ENCODE assay signal across 15 mouse cellular contexts in the genomic region with DNA sequence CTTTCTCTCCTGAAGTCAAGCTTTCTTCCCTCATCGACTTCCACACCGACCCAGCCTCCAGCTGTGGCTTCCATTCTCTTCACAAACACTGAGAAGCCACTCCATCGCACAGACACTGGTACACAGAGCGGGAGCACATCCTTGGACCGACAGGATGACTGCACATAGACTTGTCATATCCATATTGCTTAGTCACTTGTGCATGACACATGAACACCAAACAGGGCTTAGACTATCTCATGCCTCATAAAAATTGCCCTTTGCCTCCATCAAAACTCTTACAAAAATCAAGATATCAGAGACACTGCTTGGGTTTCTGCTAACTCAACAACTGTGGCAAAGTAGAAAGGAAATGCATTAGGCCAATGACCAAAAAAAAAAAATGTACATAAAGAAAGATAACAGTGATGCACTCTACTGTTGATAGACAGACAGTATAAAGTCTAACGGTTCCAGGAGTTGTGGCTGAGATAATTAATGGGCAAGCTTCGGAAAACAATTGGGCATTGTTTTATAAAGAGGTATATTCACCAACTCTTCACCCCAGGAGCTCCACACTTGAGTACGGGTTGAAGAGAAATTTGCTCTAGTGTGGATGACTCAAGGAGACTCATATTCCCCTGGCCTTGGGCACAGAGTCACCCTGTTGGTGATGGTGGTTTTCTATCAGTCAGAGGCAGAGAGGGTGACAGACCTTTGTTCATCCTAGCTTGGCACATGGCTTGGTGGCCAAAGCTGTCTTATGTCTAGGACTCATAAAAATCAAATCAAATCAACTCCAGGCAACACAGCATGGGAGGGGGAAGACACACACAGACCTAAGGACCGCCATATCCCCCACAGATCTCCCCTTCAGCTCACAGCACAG. TPM values are rescaled to one million over a fixed set of nuclear protein-coding genes. Genes with fewer than 3 reads are reported as not detected.
DNase-seq lines count a peak whose midpoint lies in the region; ATAC-seq and TF ChIP-seq lines count a peak whose summit lies in the region.
"Had no signal": no experiment of that assay in that cellular context is flagged by ENCODE, and none has a peak within 500 bp of the region (broad histone marks: within the 10 kb centered on the region; RNA-seq: fewer than 3 reads in every experiment).

No protein-coding gene starts in this region.

- WGBS in midbrain, embryonic 13.5 days, result 87% methylated on average over 9 of the region's 9 CpGs
- WGBS in midbrain, embryonic 15.5 days, result 86% methylated on average over 9 of the region's 9 CpGs
- 53% methylated on average over 9 of the region's 9 CpGs for WGBS in intestine, postnatal 0 days

- no peaks in the 10 kb centered on the region for H3K9me3 ChIP-seq in midbrain, embryonic 13.5 days
- no peaks in the 10 kb centered on the region for H3K9me3 ChIP-seq in midbrain, embryonic 15.5 days
- no peaks in the 10 kb centered on the region for H3K9me3 ChIP-seq in intestine, postnatal 0 days (ENCODE audit: control insufficient read depth)
- H3K9me3 ChIP-seq: forebrain, embryonic 15.5 days; heart, embryonic 12.5 days; hindbrain, embryonic 10.5 days had no signal

- H3K4me3 ChIP-seq in midbrain, embryonic 13.5 days (replicated peaks), result no peak overlapping the region
- H3K4me3 ChIP-seq in midbrain, embryonic 15.5 days, result no peak overlapping the region
- H3K4me3 ChIP-seq in intestine, postnatal 0 days (ENCODE audit: low read depth, low read length), result no peak overlapping the region
- H3K4me3 ChIP-seq: forebrain, embryonic 15.5 days; heart, embryonic 12.5 days; hindbrain, embryonic 10.5 days had no signal

- H3K27ac ChIP-seq in midbrain, embryonic 13.5 days, result no peak overlapping the region
- no peak overlapping the region for H3K27ac ChIP-seq in midbrain, embryonic 15.5 days
- peak overlapping the region; percentile 63 for H3K27ac ChIP-seq in intestine, postnatal 0 days (ENCODE audit: low read depth, low read length)
- H3K27ac ChIP-seq: forebrain, embryonic 15.5 days; hindbrain, embryonic 10.5 days; hindbrain, embryonic 14.5 days had no signal

- no peak for TF ChIP-seq CTCF in intestine, postnatal 0 days (IDR thresholded peaks at IDR 0.05; ENCODE audit: low read depth)

- no peak overlapping the region for H3K4me2 ChIP-seq in midbrain, embryonic 13.5 days (replicated peaks)
- no peak overlapping the region for H3K4me2 ChIP-seq in midbrain, embryonic 15.5 days
- H3K4me2 ChIP-seq in intestine, postnatal 0 days (replicated peaks; ENCODE audit: low read depth), result no peak overlapping the region
- H3K4me2 ChIP-seq: forebrain, embryonic 15.5 days; heart, embryonic 12.5 days; hindbrain, embryonic 14.5 days had no signal

- H3K4me1 ChIP-seq in midbrain, embryonic 13.5 days (replicated peaks), result no peaks in the 10 kb centered on the region
- no peaks in the 10 kb centered on the region for H3K4me1 ChIP-seq in midbrain, embryonic 15.5 days
- peaks cover 12% of the 10 kb centered on the region; the same call in 1 of the 2 replicates for H3K4me1 ChIP-seq in intestine, postnatal 0 days (replicated peaks; ENCODE audit: control insufficient read depth, insufficient read depth, low read length)
- H3K4me1 ChIP-seq: heart, embryonic 12.5 days had no signal

- H3K9ac ChIP-seq in midbrain, embryonic 13.5 days (replicated peaks), result no peak overlapping the region
- H3K9ac ChIP-seq in midbrain, embryonic 15.5 days, result no peak overlapping the region
- no peak overlapping the region for H3K9ac ChIP-seq in intestine, postnatal 0 days (ENCODE audit: low read depth, low read length)
- H3K9ac ChIP-seq: forebrain, embryonic 15.5 days; heart, embryonic 12.5 days; hindbrain, embryonic 14.5 days had no signal

- ATAC-seq in midbrain, embryonic 13.5 days, result 0 out of 2 replicates have a peak, but pooled peaks have one; percentile 14
- ATAC-seq in midbrain, embryonic 15.5 days (replicated peaks), result no peak
- ATAC-seq in intestine, postnatal 0 days, result peak; percentile 74
- ATAC-seq: forebrain, embryonic 15.5 days had no signal

- H3K36me3 ChIP-seq in midbrain, embryonic 13.5 days, result no peaks in the 10 kb centered on the region
- H3K36me3 ChIP-seq in midbrain, embryonic 15.5 days (replicated peaks), result no peaks in the 10 kb centered on the region
- no peaks in the 10 kb centered on the region for H3K36me3 ChIP-seq in intestine, postnatal 0 days (ENCODE audit: control insufficient read depth, insufficient read depth)
- H3K36me3 ChIP-seq: forebrain, embryonic 15.5 days; heart, embryonic 12.5 days; hindbrain, embryonic 10.5 days had no signal

- H3K27me3 ChIP-seq in midbrain, embryonic 13.5 days, result no peaks in the 10 kb centered on the region
- H3K27me3 ChIP-seq in midbrain, embryonic 15.5 days (replicated peaks), result no peaks in the 10 kb centered on the region
- H3K27me3 ChIP-seq in intestine, postnatal 0 days (replicated peaks; ENCODE audit: control insufficient read depth, insufficient read depth, low read length), result no peaks in the 10 kb centered on the region
- H3K27me3 ChIP-seq: forebrain, embryonic 15.5 days; heart, embryonic 12.5 days had no signal

- peak; percentile 15 for DNase-seq in adrenal gland, postnatal 14 days
- DNase-seq in adrenal gland, postnatal 4 days (ENCODE audit: low spot score in 2 of 2), result no peak
- DNase-seq in cerebellum, postnatal 4 days (ENCODE audit: low spot score in 2 of 2), result no peak
- DNase-seq: cerebellum, adult 18-20 months; cerebellum, adult 9-11 months; cerebellum, postnatal 36 days; gastrocnemius, postnatal 10 days; kidney, adult 11 months had no signal

RNA-seq across cellular contexts. Expression of gene Gtf2h2, which starts 29.6 kb away (rescaled TPM):
- total RNA-seq in adrenal gland, postnatal 14 days (2021), result 29.1 and 31.8 TPM in 2 replicates
- total RNA-seq in adrenal gland, postnatal 4 days (2021), result 10 to 100 TPM; 49.5 to 55.6 TPM
- 75.9 and 79.6 TPM in 2 replicates for polyA plus RNA-seq in midbrain, embryonic 13.5 days (2015; fragmentation: Nextera tagmentation; extraction: Ambion mirVana)
- 69.9 and 70.9 TPM in 2 replicates for polyA plus RNA-seq in midbrain, embryonic 15.5 days (2015; fragmentation: Nextera tagmentation; extraction: Ambion mirVana)
- 33.4 and 37.5 TPM in 2 replicates for polyA plus RNA-seq in intestine, postnatal 0 days (2015; fragmentation: Nextera tagmentation; extraction: Ambion mirVana)

RNA-seq across cellular contexts. Expression of gene Ocln, which starts 30.6 kb away (rescaled TPM):
- total RNA-seq in adrenal gland, postnatal 14 days (2021), result 4.4 and 6.7 TPM in 2 replicates
- 10 to 100 TPM; 16.1 to 18.5 TPM for total RNA-seq in adrenal gland, postnatal 4 days (2021)
- polyA plus RNA-seq in midbrain, embryonic 13.5 days (2015; fragmentation: Nextera tagmentation; extraction: Ambion mirVana), result 3.6 and 4.3 TPM in 2 replicates
- polyA plus RNA-seq in midbrain, embryonic 15.5 days (2015; fragmentation: Nextera tagmentation; extraction: Ambion mirVana), result 7.4 and 8.6 TPM in 2 replicates
- 44.5 and 49.4 TPM in 2 replicates for polyA plus RNA-seq in intestine, postnatal 0 days (2015; fragmentation: Nextera tagmentation; extraction: Ambion mirVana)
